17 mouse cellular contexts compared by ENCODE assay signal in the genomic region with DNA sequence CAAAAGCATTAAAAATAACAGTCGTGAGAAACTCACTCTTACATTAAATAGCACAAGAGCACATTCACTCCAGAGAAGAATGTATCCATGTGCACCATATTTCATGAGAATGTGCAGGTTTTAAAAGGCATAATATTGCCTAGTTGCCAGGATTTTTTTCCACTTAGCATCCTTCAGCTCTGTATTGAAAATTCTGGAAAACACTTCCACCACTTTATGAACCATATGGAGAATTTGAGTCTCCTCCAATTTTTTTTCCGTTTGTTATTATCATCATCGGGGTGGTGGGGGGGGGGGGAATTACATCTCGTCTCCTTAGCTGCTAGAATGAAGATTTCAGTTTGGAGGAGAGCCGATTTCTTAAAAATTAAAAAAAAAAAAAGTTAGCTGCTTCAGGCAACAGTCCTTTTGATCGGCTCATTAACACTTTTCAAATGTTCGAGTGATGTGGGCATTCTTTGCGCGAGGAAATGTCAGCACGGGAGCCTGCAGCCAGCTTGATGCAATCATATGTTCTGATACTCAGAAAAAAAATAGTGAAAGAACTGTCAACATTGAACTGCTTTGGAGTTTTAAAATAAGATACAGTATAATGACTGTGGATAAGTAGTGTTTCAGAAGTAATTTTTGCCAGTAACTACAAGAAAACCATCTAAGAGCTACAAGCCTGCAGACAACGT.
DNase-seq lines count a peak whose midpoint lies in the region; ATAC-seq and TF ChIP-seq lines count a peak whose summit lies in the region.
"Had no signal": no experiment of that assay in that cellular context is flagged by ENCODE, and none has a peak within 500 bp of the region (broad histone marks: within the 10 kb centered on the region; RNA-seq: fewer than 3 reads in every experiment).

No protein-coding gene starts in this region.

- ATAC-seq in lung, embryonic 16.5 days (ENCODE audit: low read depth), result peak; percentile 49; the same call in 1 of the 2 replicates
- ATAC-seq in limb, embryonic 14.5 days (ENCODE audit: low FRiP score, low read depth), result peak; percentile 82

- no peak overlapping the region for H3K4me3 ChIP-seq in lung, embryonic 16.5 days (ENCODE audit: low read length)
- H3K4me3 ChIP-seq in limb, embryonic 14.5 days (replicated peaks; ENCODE audit: low read length), result no peak overlapping the region
- H3K4me3 ChIP-seq: hindbrain, embryonic 12.5 days; left cerebral cortex, adult 2 months; neural tube, embryonic 15.5 days had no signal

- DNase-seq in frontal cortex, postnatal 36 days (ENCODE audit: low spot score in 2 of 2), result peak; percentile 12 to 16
- no peak for DNase-seq in frontal cortex, postnatal 25 days (ENCODE audit: low spot score in 2 of 2)
- no peak for DNase-seq in lung, adult 18-20 months
- DNase-seq in brain, embryonic 18.5 days (ENCODE audit: low read depth, low spot score), result peak; percentile 74
- DNase-seq in limb, embryonic 14.5 days (ENCODE audit: low spot score), result peak; percentile 88
- DNase-seq in urinary bladder, postnatal 14 days (ENCODE audit: low spot score), result no peak
- DNase-seq: cerebellum, adult 18-20 months; heart, adult 18-20 months; kidney, adult 11 months; kidney, postnatal 36 days; lung, postnatal 14 days had no signal

- WGBS in lung, embryonic 16.5 days, result 59% methylated on average over 11 of the region's 11 CpGs
- WGBS in limb, embryonic 14.5 days, result 29% methylated on average over 11 of the region's 11 CpGs

- no peak overlapping the region for H3K9ac ChIP-seq in lung, embryonic 16.5 days (ENCODE audit: low read length)
- no peak overlapping the region for H3K9ac ChIP-seq in limb, embryonic 14.5 days (ENCODE audit: low read depth, low read length, severe bottlenecking)
- H3K9ac ChIP-seq: hindbrain, embryonic 12.5 days; neural tube, embryonic 15.5 days had no signal

- 0 out of 2 replicates have a peak overlapping the region, but pooled peaks have one; percentile 11 for H3K4me2 ChIP-seq in lung, embryonic 16.5 days (ENCODE audit: low read depth, low read length)
- H3K4me2 ChIP-seq in limb, embryonic 14.5 days (replicated peaks; ENCODE audit: low read depth, low read length, severe bottlenecking), result peak overlapping the region; percentile 8; the same call in 1 of the 2 replicates
- H3K4me2 ChIP-seq: hindbrain, embryonic 12.5 days; liver, embryonic 11.5 days; midbrain, embryonic 11.5 days; neural tube, embryonic 15.5 days had no signal

- H3K9me3 ChIP-seq in lung, embryonic 16.5 days (ENCODE audit: control insufficient read depth, low read length), result no peaks in the 10 kb centered on the region
- no peaks in the 10 kb centered on the region for H3K9me3 ChIP-seq in limb, embryonic 14.5 days (ENCODE audit: control insufficient read depth, low read length)
- H3K9me3 ChIP-seq: hindbrain, embryonic 12.5 days; neural tube, embryonic 15.5 days had no signal

- no peak for TF ChIP-seq POLR2A in limb, embryonic 14.5 days (IDR thresholded peaks at IDR 0.05; ENCODE audit: borderline replicate concordance, extremely low read depth, insufficient read depth, insufficient read length)

- no peak overlapping the region for H3K27ac ChIP-seq in lung, embryonic 16.5 days (ENCODE audit: low read length)
- peak overlapping the region; percentile 70; the same call in 1 of the 2 replicates for H3K27ac ChIP-seq in limb, embryonic 14.5 days (replicated peaks; ENCODE audit: low read depth, low read length)
- H3K27ac ChIP-seq: hindbrain, embryonic 12.5 days; left cerebral cortex, adult 2 months; neural tube, embryonic 15.5 days had no signal

- H3K4me1 ChIP-seq in lung, embryonic 16.5 days (replicated peaks; ENCODE audit: control insufficient read depth, insufficient read depth, low read length), result 0 out of 2 replicates have a peak, but pooled peaks cover 7% of the 10 kb centered on the region
- H3K4me1 ChIP-seq in limb, embryonic 14.5 days (ENCODE audit: control insufficient read depth, insufficient read depth, low read length), result peaks cover 24% of the 10 kb centered on the region
- H3K4me1 ChIP-seq: hindbrain, embryonic 12.5 days; neural tube, embryonic 15.5 days had no signal

- H3K36me3 ChIP-seq in lung, embryonic 16.5 days (ENCODE audit: control insufficient read depth, insufficient read depth, low read length), result no peaks in the 10 kb centered on the region
- 0 out of 2 replicates have a peak, but pooled peaks cover 5% of the 10 kb centered on the region for H3K36me3 ChIP-seq in limb, embryonic 14.5 days (ENCODE audit: control insufficient read depth, insufficient read depth, low read length)
- H3K36me3 ChIP-seq: hindbrain, embryonic 12.5 days; neural tube, embryonic 15.5 days had no signal

- H3K27me3 ChIP-seq in lung, embryonic 16.5 days (ENCODE audit: control insufficient read depth, insufficient read depth, low read depth, low read length), result no peaks in the 10 kb centered on the region
- no peaks in the 10 kb centered on the region for H3K27me3 ChIP-seq in limb, embryonic 14.5 days (ENCODE audit: control insufficient read depth, insufficient read depth, low read length)
- H3K27me3 ChIP-seq: hindbrain, embryonic 12.5 days; neural tube, embryonic 15.5 days had no signal

Comparison
In these comparisons a context has a peak if more than half of its experiments do, and no peak if none do; other contexts are left out.
1. DNase-seq: peak in frontal cortex, postnatal 36 days (2 of 2), brain, embryonic 18.5 days (single experiment) and limb, embryonic 14.5 days (single experiment); none in frontal cortex, postnatal 25 days (0 of 2), lung, adult 18-20 months (0 of 2) and urinary bladder, postnatal 14 days (single experiment).